Mouse (Mus musculus) midbrain, embryonic 15.5 days (tissue): ENCODE measurements at regions not wholly inside any gene's neighbourhood (a gene's known extent, or its start where the extent isn't known, plus 50 kb on each side); places are given as distances from the start of the nearest gene placed in this dataset.
A peak's percentile ranks its signal among the peaks of the same experiment; 100 is the strongest.

Experiments used
- ATAC-seq: fragments of 200-750 bp; cut with Nextera tagmentation; replicated peaks from 2 replicates; pipeline ENCODE4 v1.8.0; 2017; ENCODE audit warnings: moderate TSS enrichment
- H3K27ac ChIP-seq: fragments of 300-500 bp; sonication (generic); 2 replicates; pipeline ENCODE4 v1.5.1; 2015; ENCODE audit warnings: mild to moderate bottlenecking, inconsistent platforms
- H3K27me3 ChIP-seq: fragments of 300-500 bp; sonication (generic); replicated peaks from 2 replicates; pipeline ENCODE4 v1.6.1; 2015; ENCODE audit warnings: inconsistent platforms
- H3K36me3 ChIP-seq: fragments of 300-500 bp; sonication (generic); replicated peaks from 2 replicates; pipeline ENCODE4 v1.6.1; 2015; ENCODE audit warnings: inconsistent platforms
- H3K4me1 ChIP-seq: fragments of 300-500 bp; sonication (generic); 2 replicates; pipeline ENCODE4 v1.6.1; 2015; ENCODE audit warnings: inconsistent platforms
- H3K4me2 ChIP-seq: fragments of 300-500 bp; sonication (generic); 2 replicates; pipeline ENCODE4 v1.6.1; 2015; ENCODE audit warnings: inconsistent platforms, mild to moderate bottlenecking, moderate library complexity
- H3K4me3 ChIP-seq: fragments of 300-500 bp; sonication (generic); 2 replicates; pipeline ENCODE4 v1.5.1; 2015; ENCODE audit warnings: mild to moderate bottlenecking, inconsistent platforms
- H3K9ac ChIP-seq: fragments of 300-500 bp; sonication (generic); 2 replicates; pipeline ENCODE4 v1.6.1; 2015; ENCODE audit warnings: mild to moderate bottlenecking, inconsistent platforms
- H3K9me3 ChIP-seq: fragments of 300-500 bp; sonication (generic); 2 replicates; pipeline ENCODE4 v1.6.1; 2016; ENCODE audit warnings: inconsistent platforms
- WGBS: fragments of 180-500 bp; shearing (Covaris S2); methylation state at CpG from one replicate; pipeline ENCODE4 v1.1.7; 2015; ENCODE audit warnings: mixed read lengths; 5-methylcytosine and 5-hydroxymethylcytosine counted together

DNA sequence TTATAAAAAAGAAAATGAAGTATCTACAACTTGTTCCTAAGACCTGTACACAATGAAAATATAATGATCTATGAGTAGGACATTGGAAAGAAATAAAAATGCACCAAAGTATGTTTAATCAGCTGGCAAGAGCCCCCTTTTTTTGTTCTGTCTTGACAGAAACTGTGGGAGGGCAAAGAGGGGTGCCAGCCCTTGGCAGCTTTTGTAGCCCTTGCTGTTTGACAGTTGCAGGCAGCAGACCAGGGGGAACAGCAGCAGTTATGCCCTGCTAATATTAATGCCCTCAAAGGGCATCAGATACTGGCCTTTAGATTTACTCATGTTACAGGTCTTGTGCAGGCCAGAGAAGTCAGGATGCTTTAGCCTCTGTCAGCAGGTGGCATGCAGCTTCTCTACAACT lies 93.0 kb upstream of the Tram1l1 start:
- Histone ChIP-seq H3K27me3 (no peaks in the 10 kb centered on the region), H3K27ac (no peak overlapping the region), H3K4me2 (no peak overlapping the region), H3K9ac (no peak overlapping the region), H3K9me3 (no peaks in the 10 kb centered on the region), H3K4me3 (no peak overlapping the region), H3K4me1 (no peaks in the 10 kb centered on the region), H3K36me3 (no peaks in the 10 kb centered on the region)
- no peak for ATAC-seq

DNA sequence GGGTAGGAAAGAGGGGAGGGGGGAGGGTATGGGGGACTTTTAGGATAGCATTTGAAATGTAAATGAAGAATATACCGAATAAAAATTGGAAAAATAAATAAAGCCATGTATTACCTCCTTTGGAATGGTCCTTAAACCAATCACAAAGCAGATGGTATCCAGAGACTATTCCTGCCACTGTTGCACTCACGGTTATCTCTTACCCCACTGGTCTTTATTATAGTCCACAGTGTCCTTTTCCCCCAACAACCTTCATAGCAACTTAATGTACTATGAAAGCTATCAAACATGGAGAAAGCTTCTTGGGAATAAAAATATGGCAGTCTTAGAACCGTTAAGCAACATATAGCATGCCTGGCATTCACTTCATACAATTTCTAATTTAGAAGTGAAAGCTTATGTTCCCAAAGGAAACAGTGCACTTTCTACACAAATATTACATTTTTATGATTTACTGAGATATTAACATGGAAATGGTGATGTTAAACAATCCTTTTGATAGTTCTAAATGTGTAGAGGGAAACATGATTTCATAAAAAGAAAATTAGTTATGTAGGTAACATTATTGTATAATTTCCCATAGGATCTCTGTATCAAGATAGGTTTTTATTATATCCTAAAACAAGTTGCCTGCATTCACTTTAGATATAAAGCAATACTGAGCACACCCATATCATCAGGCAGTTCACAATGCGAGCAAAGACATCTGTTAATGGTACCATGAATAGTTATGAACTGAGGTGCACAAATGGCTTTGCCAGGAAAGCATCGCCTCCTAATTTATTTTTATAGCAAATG lies 79.5 kb upstream of the Tram1l1 start:
- ATAC-seq, result no peak
- H3K9me3 ChIP-seq, result no peaks in the 10 kb centered on the region
- H3K36me3 ChIP-seq, result no peaks in the 10 kb centered on the region
- WGBS, result 69% methylated on average over 5 of the region's 5 CpGs
- no peak overlapping the region for H3K9ac ChIP-seq
- H3K27me3 ChIP-seq, result no peaks in the 10 kb centered on the region
- H3K4me2 ChIP-seq, result no peak overlapping the region
- no peaks in the 10 kb centered on the region for H3K4me1 ChIP-seq
- no peak overlapping the region for H3K27ac ChIP-seq
- no peak overlapping the region for H3K4me3 ChIP-seq

DNA sequence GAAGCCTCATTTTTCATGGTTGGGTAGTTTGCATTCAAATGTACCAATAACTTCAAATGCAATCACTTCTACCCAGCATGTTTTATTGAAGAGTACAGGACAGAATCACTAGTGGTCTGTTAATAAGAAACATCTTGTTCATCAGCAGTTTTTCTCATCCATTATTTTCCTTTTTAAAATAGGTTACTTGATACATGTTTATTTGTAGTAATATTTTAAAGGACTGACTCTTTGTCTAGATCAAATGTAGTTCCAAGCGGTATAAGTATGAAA lies 79.0 kb upstream of the Tram1l1 start:
- H3K4me3 ChIP-seq, result no peak overlapping the region
- no peaks in the 10 kb centered on the region for H3K9me3 ChIP-seq
- no peaks in the 10 kb centered on the region for H3K27me3 ChIP-seq
- 87% methylated on average over 1 of the region's 1 CpGs for WGBS
- no peak overlapping the region for H3K4me2 ChIP-seq
- no peak for ATAC-seq
- H3K9ac ChIP-seq, result no peak overlapping the region
- no peak overlapping the region for H3K27ac ChIP-seq
- H3K36me3 ChIP-seq, result no peaks in the 10 kb centered on the region
- H3K4me1 ChIP-seq, result no peaks in the 10 kb centered on the region

DNA sequence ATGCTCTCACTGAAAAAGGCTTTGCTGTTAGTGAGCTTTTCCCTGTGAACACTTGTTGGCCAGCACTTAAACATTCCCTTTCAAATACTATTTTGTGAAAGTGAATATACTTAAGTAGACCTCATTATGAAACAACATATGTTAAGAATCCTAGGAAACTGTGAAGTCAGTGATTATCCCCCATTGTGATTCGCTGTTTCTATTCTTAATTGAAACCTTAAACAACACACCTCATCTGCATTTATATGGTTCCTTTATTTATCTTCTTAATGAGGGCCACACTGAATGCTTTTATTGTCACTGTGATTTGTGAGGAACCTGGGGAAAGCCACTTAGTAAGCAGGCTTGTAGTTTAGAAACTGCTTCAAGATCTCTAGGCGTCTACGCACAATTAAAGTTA lies 58.5 kb upstream of the Tram1l1 start:
- no peak overlapping the region for H3K4me3 ChIP-seq

DNA sequence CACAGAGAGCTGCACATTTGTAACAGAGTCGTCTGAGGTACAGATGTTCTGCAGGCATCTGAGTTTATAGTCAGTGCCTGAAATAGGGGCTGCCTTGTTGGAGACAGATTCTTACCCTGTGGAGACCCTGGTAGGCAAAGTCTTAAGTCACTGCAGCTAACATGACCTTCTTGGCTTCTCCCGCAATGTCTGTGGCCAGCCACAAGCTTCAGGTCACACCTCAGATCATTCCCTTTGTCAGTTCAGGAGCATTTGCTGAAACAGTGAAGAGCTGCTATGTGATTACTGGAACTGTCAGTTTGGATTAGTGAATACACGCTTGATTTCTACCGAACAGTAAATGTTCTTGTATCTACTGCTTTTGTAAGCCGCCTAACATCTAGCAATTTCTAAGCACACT lies 53.8 kb upstream of the Tram1l1 start:
- WGBS, result 27% methylated on average over 5 of the region's 5 CpGs
- Histone ChIP-seq H3K4me1 (peaks cover 10% of the 10 kb centered on the region), H3K4me2 (no peak overlapping the region), H3K27me3 (no peaks in the 10 kb centered on the region), H3K4me3 (no peak overlapping the region), H3K9ac (no peak overlapping the region), H3K9me3 (no peaks in the 10 kb centered on the region), H3K27ac (peak overlapping the region; percentile 38; the same call in 1 of the 2 replicates), H3K36me3 (no peaks in the 10 kb centered on the region)
- no peak for ATAC-seq

More for the DNA sequence above, 58.5 kb upstream of the Tram1l1 start:
- WGBS, result 37% methylated on average over 3 of the region's 3 CpGs
- Histone ChIP-seq H3K36me3 (no peaks in the 10 kb centered on the region), H3K4me1 (peaks cover 5% of the 10 kb centered on the region; the same call in 1 of the 2 replicates), H3K4me2 (no peak overlapping the region), H3K27me3 (no peaks in the 10 kb centered on the region), H3K9ac (no peak overlapping the region), H3K27ac (no peak overlapping the region), H3K9me3 (no peaks in the 10 kb centered on the region)
- no peak for ATAC-seq

DNA sequence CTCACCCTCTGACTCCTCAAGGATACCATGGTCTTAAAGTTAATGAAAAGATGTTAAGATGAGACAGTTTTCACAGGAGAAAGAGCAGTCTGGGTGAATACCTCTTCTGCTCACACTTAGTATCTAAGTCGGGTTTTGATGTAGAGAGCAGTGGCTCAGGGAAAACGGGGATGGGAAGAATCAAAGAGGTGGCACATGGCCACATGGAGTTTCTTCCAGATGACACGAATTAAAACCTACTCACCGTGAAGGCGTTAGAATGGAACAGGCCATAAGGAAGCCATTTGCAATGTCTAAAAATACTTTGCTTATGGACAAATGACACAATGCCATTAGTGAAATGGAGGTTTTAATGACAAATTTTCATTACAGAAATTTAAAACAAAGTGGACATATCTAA lies 50.1 kb upstream of the Tram1l1 start:
- ATAC-seq, result no peak
- Histone ChIP-seq H3K9ac (no peak overlapping the region), H3K36me3 (no peaks in the 10 kb centered on the region), H3K4me1 (peaks cover 11% of the 10 kb centered on the region), H3K9me3 (no peaks in the 10 kb centered on the region), H3K27ac (no peak overlapping the region), H3K4me2 (no peak overlapping the region), H3K27me3 (no peaks in the 10 kb centered on the region), H3K4me3 (no peak overlapping the region)
- WGBS, result 53% methylated on average over 5 of the region's 5 CpGs
